Mouse (Mus musculus) gastrocnemius, adult 2 months (tissue): Measurements from ENCODE around the gene Sbf2. TPM values are rescaled to one million over a fixed set of nuclear protein-coding genes. Genes with fewer than 3 reads are reported as not detected.
A peak's percentile ranks its signal among the peaks of the same experiment; 100 is the strongest.

Source experiments
- DNase-seq: peaks from one replicate; pipeline ENCODE4 v3.0.0; 2022
- H3K27ac ChIP-seq: fragments of 200-600 bp; 2 replicates; pipeline ENCODE4 v1.8.1; 2022; ENCODE audit warnings: mild to moderate bottlenecking
- H3K4me3 ChIP-seq: fragments of 200-600 bp; 2 replicates; pipeline ENCODE4 v1.8.1; 2022; ENCODE audit warnings: mild to moderate bottlenecking, moderate library complexity
- CTCF ChIP-seq: fragments of 200-600 bp; IDR thresholded peaks from 2 replicates; pipeline ENCODE4 v1.8.1; 2022; ENCODE audit warnings: antibody characterized with exemption, mild to moderate bottlenecking, moderate library complexity
- intact Hi-C: fragments of 180-260 bp; cut with DNase I; formaldehyde crosslinking; loops from one replicate; pipeline ENCODE4 v1.15.1; 2025
- total RNA-seq, 2 experiments: library from RNA; stranded (reverse); gene quantifications; 2 replicates each; pipeline ENCODE4 v1.2.3; 2021

The Sbf2 gene
- total RNA-seq, 2 experiments from 2014 or later: 11.2 to 14.8 TPM

DNA sequence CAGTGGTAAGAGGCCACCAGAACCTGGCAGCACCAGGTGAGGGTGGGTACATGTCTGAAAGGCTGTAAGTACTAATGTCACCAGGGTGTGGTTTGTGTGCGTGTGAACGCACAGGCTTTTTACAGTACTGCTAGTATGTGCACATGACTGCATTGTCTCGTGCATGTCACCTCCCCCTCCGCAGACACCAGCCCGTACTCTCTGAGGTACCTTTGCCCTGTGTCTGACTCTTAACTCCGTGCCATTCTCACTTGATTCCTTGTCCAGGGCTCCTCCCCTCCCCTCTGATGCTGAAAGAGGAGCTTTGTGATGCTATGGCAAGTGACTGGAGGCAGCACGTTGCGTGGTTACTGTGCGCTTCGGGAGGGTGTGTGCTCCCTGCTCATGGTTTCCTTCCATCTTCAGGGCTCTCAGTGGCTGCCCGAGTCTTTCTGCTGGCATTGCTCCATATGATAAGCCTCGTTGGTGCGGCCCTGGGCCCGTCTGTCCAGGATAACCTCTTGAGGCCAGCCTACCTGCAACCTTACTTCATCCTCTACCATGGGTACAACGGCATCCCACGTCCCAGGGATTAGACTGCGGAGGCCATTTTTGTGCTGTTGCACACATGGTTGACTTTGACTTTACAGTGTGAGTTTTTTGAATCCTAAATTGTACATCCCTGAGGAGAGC lies 315.8 kb downstream of the Sbf2 start:
- peak; percentile 15 for DNase-seq
- H3K27ac ChIP-seq: peak overlapping the region; percentile 83
- no peak overlapping the region for H3K4me3 ChIP-seq
- intact Hi-C loops: no loop called here
- no peak for TF ChIP-seq CTCF

DNA sequence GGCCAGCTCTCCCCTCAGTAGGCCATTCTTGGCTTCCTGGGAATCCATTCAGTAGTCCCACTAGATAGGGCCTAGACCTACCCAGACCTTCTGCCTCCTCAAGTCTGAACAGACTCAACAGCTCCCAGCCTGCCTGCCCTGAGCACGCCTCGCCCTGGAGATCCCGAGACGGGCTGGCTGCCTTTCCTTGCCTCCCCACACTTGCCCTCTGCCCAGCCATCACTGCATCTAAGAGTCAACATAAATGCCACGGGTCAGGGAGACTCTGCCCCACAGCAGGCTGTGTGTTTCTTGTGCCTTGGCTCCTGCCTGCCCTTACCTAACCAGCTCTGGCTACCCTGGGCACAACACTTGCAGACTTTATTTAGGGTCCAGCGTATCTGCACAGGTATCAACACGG lies 316.6 kb downstream of the Sbf2 start:
- intact Hi-C loops: no loop called here

DNA sequence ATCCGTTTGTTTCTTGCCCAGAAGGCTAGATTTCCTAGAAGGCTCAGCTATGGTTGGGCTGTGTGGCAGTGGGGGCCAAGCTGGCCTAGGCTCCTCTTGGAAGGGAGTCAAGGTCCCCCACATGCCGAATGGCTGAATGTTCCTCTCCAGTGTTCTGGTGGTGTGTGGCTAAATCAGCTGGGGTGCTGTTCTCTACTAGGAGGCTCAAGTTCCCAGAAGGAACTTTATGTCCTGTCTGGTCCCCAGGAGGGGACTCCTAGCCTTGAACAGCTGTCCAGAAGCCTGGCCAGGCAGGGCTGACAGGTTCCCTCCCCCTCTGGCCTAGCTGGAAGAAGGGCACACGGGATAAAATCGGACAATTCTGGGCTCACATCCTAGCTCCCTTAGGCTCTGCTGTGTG lies 317.1 kb downstream of the Sbf2 start:
- TF ChIP-seq CTCF: no peak
- intact Hi-C loops: no loop called here
- peak; percentile 75 for DNase-seq
- peak overlapping the region; percentile 83 for H3K27ac ChIP-seq
- peak overlapping the region; percentile 15; the same call in 1 of the 2 replicates for H3K4me3 ChIP-seq

More for the DNA sequence above, 316.6 kb downstream of the Sbf2 start:
- Histone ChIP-seq H3K27ac (peak overlapping the region; percentile 83), H3K4me3 (no peak overlapping the region)
- TF ChIP-seq CTCF: no peak
- DNase-seq: no peak

DNA sequence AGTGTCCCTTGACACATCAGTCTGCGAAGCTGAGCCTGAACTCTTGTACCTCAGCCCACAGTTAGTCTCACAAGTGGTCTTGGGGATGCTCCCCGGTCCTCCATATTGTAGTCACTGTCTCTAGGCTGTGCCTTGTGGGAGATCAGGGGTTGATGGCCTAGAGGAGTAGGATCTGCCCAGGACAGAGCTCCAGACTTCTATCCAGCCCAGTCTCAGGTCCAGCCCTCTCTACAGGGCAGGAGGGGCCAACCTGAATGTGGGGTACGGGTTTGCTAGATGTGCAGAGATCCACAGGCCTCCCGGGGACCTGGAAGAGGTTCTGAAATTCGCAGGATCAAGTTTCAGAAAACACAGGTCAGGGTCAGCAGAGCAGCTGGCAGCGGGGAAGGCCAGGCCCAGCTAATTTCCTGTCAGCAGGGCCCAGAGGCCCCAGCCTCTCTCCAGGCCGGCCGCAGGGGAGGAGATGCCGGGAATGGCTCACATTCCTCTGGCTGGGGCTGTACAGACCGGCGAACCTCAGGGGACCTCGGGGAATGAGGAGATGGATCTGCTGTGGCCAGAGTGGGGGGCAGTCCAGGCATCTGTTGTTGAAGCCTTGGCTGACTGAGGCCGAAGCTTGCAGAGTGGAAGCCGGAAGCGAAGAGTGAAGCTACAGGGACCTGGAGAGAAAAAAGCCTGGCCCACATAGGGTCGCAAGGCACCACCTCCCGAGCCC lies 317.7 kb downstream of the Sbf2 start:
- intact Hi-C loops: no loop called here
- peak overlapping the region; percentile 83 for H3K27ac ChIP-seq
- peak overlapping the region; percentile 15; the same call in 1 of the 2 replicates for H3K4me3 ChIP-seq
- TF ChIP-seq CTCF: no peak
- peak; percentile 92 for DNase-seq

DNA sequence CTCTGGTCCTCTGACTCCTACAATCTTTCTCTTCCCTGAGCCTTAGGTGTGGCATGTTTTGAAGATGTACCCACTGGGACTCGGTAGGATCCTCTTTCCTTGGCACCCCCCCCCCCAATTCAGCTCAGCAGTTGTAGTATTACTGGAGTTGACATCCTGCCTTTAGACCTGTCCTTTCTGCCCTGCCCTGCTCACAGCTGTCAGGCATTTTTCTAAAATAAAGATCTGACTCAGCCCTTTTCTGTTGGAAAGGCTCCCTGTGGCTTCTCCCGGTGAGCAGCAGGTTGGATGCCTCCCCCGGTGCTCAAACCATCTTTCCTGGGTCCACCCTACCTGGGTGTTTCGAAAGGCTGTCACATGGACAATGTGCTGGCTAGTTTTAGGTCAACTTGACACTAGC lies 325.1 kb downstream of the Sbf2 start:
- intact Hi-C loops: loop anchor here (5.0 kb wide), 1 partner anchor 258 kb away; no protein-coding TSS in a partner anchor
- no peak for TF ChIP-seq CTCF
- Histone ChIP-seq H3K27ac (peak overlapping the region; percentile 83), H3K4me3 (no peak overlapping the region)
- DNase-seq: no peak

DNA sequence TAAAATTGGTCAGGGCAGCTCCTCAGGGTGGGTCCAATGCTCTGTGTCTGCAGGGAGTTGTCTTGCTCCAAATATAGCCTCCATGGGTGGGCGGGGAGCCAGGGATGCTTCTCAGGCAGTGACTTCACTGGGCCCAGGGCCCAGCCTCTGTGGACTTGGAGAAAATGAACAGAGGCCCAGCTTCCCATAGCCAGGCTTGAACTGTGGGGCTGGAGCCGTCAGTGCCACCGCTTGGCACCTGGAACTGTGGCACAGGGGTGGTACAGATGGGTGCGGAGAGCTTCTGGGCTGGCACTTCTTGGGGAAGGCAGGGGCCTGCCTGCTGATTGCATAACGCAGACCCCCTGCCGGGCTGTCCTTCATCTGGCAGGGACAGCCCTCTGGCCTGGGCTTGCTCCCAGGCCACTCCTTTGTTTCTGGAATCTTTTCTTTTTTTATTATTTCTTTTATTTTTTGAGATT lies 326.0 kb downstream of the Sbf2 start:
- intact Hi-C loops: loop anchor here (5.0 kb wide), 1 partner anchor 259 kb away; no protein-coding TSS in a partner anchor
- Histone ChIP-seq H3K27ac (peak overlapping the region; percentile 83), H3K4me3 (no peak overlapping the region)
- TF ChIP-seq CTCF: no peak
- DNase-seq: peak; percentile 95

DNA sequence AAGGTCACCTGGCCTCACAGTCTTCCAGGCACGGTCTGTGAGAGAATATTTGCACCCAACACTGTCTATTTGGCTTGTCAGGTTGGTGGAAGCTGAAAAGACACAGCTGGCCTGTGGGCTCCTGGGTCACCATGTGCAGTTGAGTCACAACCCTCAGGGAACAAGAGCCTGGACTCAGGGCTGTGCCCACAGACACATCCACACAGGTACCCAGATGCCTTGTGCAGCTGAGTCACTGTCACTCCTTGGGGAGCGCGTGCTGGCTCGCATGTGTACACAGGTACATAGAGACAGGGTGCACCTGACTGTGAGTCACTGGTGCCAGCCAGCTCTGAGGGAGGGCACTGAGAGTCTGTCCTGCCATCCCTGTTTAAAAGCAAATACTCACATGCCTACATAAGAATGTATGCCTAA lies 326.5 kb downstream of the Sbf2 start:
- no peak for DNase-seq
- TF ChIP-seq CTCF: no peak
- Histone ChIP-seq H3K27ac (peak overlapping the region; percentile 83), H3K4me3 (no peak overlapping the region)
- intact Hi-C loops: loop anchor here (5.0 kb wide), 1 partner anchor 259 kb away; no protein-coding TSS in a partner anchor

DNA sequence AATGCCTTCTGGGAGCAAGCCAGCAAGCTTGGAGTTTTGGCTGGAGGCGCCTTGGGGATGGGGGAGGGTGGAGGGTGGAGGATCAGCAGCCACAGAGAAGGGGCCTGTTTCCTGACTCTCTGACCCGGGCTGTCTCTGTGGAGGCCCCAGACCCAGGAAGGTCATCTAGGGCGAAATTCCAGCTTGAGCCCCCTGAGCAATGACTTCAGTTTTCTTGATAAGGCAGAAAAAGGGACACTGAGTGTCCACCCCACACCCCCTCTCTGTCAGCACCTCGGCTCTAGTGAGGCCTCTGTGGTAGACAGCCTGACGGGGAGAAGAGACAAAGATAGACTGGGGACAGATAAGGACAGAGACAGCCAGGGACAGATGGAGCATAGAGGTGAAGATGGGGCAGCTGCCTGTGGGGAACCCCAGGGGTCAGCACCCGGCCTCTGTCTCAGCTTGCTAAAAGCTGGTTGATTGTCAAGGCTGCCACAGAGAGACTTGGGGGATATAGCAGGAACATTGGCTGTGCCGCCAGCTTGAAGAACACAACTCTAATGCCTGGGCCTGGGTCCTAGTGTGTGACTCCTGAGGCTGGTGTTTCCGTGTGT lies 327.1 kb downstream of the Sbf2 start:
- no peak for DNase-seq
- intact Hi-C loops: loop anchor here (1.0 to 5.0 kb wide), 4 partner anchors 145 to 357 kb away; no protein-coding TSS in a partner anchor

DNA sequence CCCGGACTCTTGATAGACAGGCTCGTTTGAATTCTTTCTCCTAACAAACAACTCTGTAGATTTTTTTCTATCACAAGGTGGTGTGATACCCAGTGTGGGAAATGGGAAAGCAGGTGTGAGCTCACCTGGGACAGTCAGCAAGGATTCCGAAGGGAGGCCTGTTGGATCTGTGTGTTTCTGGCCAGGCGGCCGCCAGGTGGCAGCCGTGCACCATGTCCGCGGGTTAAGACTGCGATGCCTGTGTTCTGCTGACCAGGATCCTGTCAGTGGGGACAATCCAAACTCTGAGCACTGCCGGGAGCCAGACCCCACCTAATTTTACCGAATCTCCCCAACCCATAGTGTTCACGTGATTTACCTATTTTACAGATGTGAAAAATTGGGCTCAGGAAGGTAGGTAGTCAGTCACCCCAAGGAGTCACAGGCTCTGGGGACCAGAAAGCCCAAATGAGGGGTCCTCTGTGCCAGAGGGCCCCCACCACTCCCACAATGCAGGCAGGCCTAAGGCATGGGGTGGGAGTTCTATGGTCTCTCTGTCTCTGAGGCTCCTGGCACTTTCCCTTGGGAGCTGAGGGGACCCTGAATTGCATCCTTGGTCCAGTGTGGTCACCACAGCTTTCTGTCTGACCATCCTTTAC lies 327.8 kb downstream of the Sbf2 start:
- Histone ChIP-seq H3K27ac (peak overlapping the region; percentile 83), H3K4me3 (no peak overlapping the region)
- TF ChIP-seq CTCF: peak; percentile 97
- DNase-seq: peak; percentile 88
- intact Hi-C loops: loop anchor here (1.0 to 5.0 kb wide), 4 partner anchors 145 to 358 kb away; no protein-coding TSS in a partner anchor

More for the DNA sequence above, 327.1 kb downstream of the Sbf2 start:
- Histone ChIP-seq H3K4me3 (no peak overlapping the region), H3K27ac (peak overlapping the region; percentile 83)
- no peak for TF ChIP-seq CTCF

DNA sequence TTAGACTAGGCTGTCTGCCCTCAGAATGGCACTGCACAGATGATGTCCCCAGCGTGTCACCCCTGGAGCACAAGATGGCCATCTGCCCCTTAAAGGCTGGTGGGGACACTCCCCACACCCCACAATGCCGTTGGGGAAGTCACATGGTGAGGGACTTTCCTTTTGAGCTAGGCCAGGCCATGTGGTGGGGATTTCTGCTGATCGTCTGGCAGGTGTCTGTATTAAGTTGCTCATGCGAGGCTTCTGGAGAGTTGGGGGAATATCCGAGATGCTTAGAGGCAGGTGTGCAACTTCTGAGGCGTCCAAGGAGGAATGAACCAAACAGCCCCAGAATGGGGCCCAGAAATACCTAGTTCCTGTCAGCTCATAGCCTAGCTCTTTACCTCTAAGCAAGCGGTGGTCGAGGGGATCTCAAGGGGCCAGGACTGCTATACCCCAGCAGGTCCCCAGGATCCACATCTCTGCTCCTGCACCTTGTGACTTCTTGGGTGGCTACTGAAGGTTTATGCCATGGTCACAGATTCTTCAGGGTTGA lies 328.5 kb downstream of the Sbf2 start:
- DNase-seq: peak; percentile 6
- H3K4me3 ChIP-seq: no peak overlapping the region
- no peak for TF ChIP-seq CTCF
- intact Hi-C loops: loop anchor here (2.0 to 5.0 kb wide), 2 partner anchors 261 to 359 kb away; no protein-coding TSS in a partner anchor
- H3K27ac ChIP-seq: no peak overlapping the region

DNA sequence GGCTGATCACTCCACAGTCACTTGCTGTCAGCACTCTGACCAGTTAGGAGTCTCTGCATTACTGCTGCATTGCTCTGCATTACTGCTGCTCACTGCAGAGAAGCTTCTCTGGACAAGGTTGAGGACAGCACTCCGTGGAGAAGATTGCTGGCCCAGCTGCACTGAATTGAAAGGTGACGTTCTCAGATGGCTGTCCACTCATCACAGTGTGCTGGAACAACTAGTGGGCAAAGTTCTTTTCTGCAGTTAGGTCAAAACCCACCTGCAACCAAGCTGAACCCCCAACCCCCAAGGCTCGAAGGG lies 328.9 kb downstream of the Sbf2 start:
- intact Hi-C loops: loop anchor here (2.0 to 5.0 kb wide), 2 partner anchors 262 to 359 kb away; no protein-coding TSS in a partner anchor
- TF ChIP-seq CTCF: no peak

More for the DNA sequence above, 328.9 kb downstream of the Sbf2 start:
- H3K4me3 ChIP-seq: no peak overlapping the region
- H3K27ac ChIP-seq: no peak overlapping the region
- DNase-seq: peak; percentile 10
